Mouse (Mus musculus) limb, embryonic 10.5 days (tissue): ENCODE results near the gene Eea1. TPM values are rescaled to one million over a fixed set of nuclear protein-coding genes. Genes with fewer than 3 reads are reported as not detected.
"Not testable (repeated sequence)": the region's sequence is repeated elsewhere in the genome, so short reads cannot be mapped to it uniquely, and the experiment has no call there.

Source experiments
- DNase-seq: peaks from one replicate; pipeline ENCODE4 v3.0.0-alpha.2; 2017; ENCODE audit warnings: low spot score
- H3K27ac ChIP-seq: fragments of 300-500 bp; sonication (generic); 2 replicates; pipeline ENCODE4 v1.5.1; 2016; ENCODE audit warnings: mild to moderate bottlenecking
- H3K27me3 ChIP-seq: fragments of 300-500 bp; sonication (generic); 2 replicates; pipeline ENCODE4 v1.6.1; 2016; ENCODE audit warnings: low read depth, mild to moderate bottlenecking; ENCODE audit not compliant: poor library complexity, severe bottlenecking
- H3K36me3 ChIP-seq: fragments of 300-500 bp; sonication (generic); 2 replicates; pipeline ENCODE4 v1.6.1; 2016; ENCODE audit warnings: mild to moderate bottlenecking, moderate library complexity
- H3K4me1 ChIP-seq: fragments of 300-500 bp; sonication (generic); 2 replicates; pipeline ENCODE4 v1.6.1; 2016
- H3K4me3 ChIP-seq: fragments of 300-500 bp; sonication (generic); 2 replicates; pipeline ENCODE4 v1.5.1; 2016; ENCODE audit warnings: mild to moderate bottlenecking, moderate library complexity
- H3K9me3 ChIP-seq: fragments of 300-500 bp; sonication (generic); replicated peaks from 2 replicates; pipeline ENCODE4 v1.6.1; 2016; ENCODE audit warnings: mild to moderate bottlenecking
- WGBS: fragments of 180-500 bp; shearing (Covaris S2); methylation state at CpG from one replicate; pipeline ENCODE4 v1.1.7; 2016; 5-methylcytosine and 5-hydroxymethylcytosine counted together
- polyA plus RNA-seq: library from polyadenylated mRNA; unstranded; fragments of >200 nt; fragmentation: Nextera tagmentation; extraction: Ambion mirVana; gene quantifications from 2 replicates; pipeline ENCODE4 v1.2.1, GENCODE M21; 2016

The Eea1 gene
- polyA plus RNA-seq, 1 experiment from 2014 or later, result 6.1 TPM

DNA sequence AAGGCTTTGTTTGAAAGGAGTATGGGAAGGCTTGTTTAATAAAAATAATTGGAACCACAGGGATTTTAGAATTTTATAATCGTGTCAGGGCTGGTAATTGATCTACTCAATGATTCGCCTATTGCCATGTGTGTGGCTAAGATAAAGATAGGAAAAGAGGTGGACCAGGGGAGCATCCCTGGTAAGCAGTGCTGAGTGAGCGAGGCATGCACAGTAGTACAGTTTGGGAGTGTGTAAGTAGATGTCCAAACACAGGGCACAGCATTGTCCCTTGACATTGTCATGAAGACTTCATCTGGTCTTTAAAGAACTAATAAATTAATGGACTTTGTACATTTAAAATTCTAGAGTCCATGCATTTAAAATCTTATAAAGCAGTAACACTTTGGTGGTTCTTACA lies 93.7 kb downstream of the Eea1 start:
- H3K9me3 ChIP-seq, result no peaks in the 10 kb centered on the region
- WGBS, result 81% methylated on average over 3 of the region's 3 CpGs

DNA sequence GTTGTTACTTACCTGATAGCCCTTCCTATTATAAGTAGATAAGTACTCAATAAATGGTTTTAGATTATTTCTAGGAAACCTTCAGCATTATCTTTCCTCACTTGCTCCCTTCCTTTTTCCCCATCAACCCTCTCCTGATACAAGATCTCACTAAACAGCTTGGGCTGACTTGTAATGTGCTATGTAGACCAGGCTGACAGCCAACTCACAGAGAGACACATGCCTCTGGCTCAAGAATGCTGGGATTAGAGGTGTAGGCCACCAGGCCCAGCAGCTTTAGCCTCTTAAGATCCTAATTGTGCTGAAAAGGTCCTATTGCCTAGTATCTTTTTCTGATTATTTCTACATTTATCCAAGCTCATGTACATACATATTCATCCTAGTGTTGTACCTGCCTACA lies 95.5 kb downstream of the Eea1 start:
- Histone ChIP-seq H3K9me3 (no peaks in the 10 kb centered on the region), H3K4me3 (no peak overlapping the region), H3K27me3 (no peaks in the 10 kb centered on the region), H3K36me3 (no peaks in the 10 kb centered on the region), H3K27ac (no peak overlapping the region), H3K4me1 (no peaks in the 10 kb centered on the region)
- DNase-seq, result no peak

More for the DNA sequence above, 93.7 kb downstream of the Eea1 start:
- no peaks in the 10 kb centered on the region for H3K27me3 ChIP-seq
- no peak overlapping the region for H3K27ac ChIP-seq
- H3K4me3 ChIP-seq, result no peak overlapping the region
- DNase-seq, result no peak
- no peaks in the 10 kb centered on the region for H3K4me1 ChIP-seq
- H3K36me3 ChIP-seq, result no peaks in the 10 kb centered on the region

GRCm38 (mm10) chr10:96044216-96044615 lies 103.8 kb downstream of the Eea1 start:
- H3K27me3 ChIP-seq, result no peaks in the 10 kb centered on the region
- WGBS, result 92% methylated on average over 2 of the region's 2 CpGs

GRCm38 (mm10) chr10:96047960-96048536 lies 107.6 kb downstream of the Eea1 start:
- Histone ChIP-seq H3K4me1 (peaks cover 14% of the 10 kb centered on the region), H3K27me3 (no peaks in the 10 kb centered on the region), H3K9me3 (no peaks in the 10 kb centered on the region), H3K27ac (no peak overlapping the region), H3K4me3 (no peak overlapping the region), H3K36me3 (no peaks in the 10 kb centered on the region)
- no peak for DNase-seq
- 49% methylated on average over 9 of the region's 9 CpGs for WGBS

More at GRCm38 (mm10) chr10:96044216-96044615, 103.8 kb downstream of the Eea1 start:
- no peak overlapping the region for H3K27ac ChIP-seq
- no peak for DNase-seq
- no peak overlapping the region for H3K4me3 ChIP-seq
- no peaks in the 10 kb centered on the region for H3K9me3 ChIP-seq
- peaks cover 3% of the 10 kb centered on the region; the same call in 1 of the 2 replicates for H3K36me3 ChIP-seq
- H3K4me1 ChIP-seq, result peaks cover 14% of the 10 kb centered on the region

DNA sequence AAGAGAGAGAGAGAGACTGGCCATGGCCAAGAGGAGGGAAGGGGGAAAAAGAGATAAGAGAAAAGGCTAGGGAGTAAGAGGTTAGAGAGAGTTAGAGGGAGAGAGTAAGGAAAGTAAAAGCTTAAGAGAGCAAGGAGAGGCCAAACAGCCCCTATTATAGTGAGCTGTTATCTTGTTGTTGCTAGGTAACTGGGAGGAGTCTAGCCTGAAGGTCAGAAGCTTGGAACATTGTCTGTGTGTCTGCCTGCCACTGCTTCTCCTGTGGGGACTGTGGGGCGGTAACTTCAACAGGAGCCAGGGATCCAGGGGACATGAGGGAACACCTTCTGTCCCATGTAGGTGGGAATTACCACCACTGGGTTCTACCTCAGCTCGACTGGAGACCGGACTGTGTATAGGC lies 108.1 kb downstream of the Eea1 start:
- Histone ChIP-seq H3K27me3 (no peaks in the 10 kb centered on the region), H3K27ac (no peak overlapping the region), H3K36me3 (no peaks in the 10 kb centered on the region), H3K4me3 (no peak overlapping the region), H3K4me1 (peaks cover 14% of the 10 kb centered on the region), H3K9me3 (no peaks in the 10 kb centered on the region)
- 89% methylated on average over 3 of the region's 3 CpGs for WGBS
- DNase-seq, result no peak

- Histone ChIP-seq H3K9me3 (no peaks in the 10 kb centered on the region), H3K27ac (no peak overlapping the region), H3K4me3 (no peak overlapping the region), H3K36me3 (no peaks in the 10 kb centered on the region), H3K4me1 (no peaks in the 10 kb centered on the region), H3K27me3 (no peaks in the 10 kb centered on the region)
- DNase-seq, result no peak
- WGBS, result 54% methylated on average over 3 of the region's 3 CpGs
Observed at GRCm38 (mm10) chr10:96067347-96067746, 126.9 kb downstream of the Eea1 start.

DNA sequence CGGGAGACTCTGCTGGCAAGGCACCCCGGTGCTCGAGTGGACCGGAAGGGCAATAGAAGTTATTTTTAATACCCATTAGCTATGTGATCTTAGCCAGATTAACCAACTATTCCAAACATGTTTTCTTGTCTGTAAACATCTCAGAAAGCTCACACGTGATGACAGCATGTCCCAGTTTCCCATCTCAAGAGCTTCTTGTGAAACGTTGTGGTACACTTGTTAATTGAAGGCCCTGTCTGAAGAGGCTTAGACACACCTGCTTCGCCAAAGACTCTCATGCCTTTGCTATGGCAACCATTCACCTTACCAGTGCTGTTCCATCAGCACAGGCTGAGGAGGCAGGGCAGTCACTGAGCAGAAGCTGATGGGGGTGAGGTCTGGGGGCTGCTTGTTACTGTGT lies 133.9 kb downstream of the Eea1 start:
- Histone ChIP-seq H3K36me3 (no peaks in the 10 kb centered on the region), H3K4me1 (no peaks in the 10 kb centered on the region), H3K4me3 (no peak overlapping the region), H3K27me3 (no peaks in the 10 kb centered on the region), H3K9me3 (no peaks in the 10 kb centered on the region), H3K27ac (no peak overlapping the region)
- DNase-seq, result no peak
- 96% methylated on average over 7 of the region's 7 CpGs for WGBS

DNA sequence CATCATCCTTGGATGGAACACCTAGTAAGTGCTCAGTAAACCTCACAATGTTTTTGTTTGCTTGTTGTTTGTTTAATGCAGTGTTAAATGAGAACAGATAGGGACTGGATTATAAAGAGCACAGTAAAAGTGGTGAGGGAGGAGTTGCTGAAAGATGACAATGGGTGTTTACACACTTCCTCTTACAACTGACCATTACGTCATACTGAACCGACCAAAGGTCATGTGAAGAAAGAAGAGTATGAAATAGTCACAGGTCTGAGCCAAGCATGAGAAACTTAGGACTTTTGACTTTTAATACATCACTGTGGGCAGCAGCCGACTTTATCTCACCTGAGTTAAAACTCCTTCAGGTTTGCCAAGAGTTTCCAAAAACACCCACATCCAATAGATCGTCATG lies 135.0 kb downstream of the Eea1 start:
- H3K27me3 ChIP-seq, result no peaks in the 10 kb centered on the region
- no peak overlapping the region for H3K27ac ChIP-seq
- H3K9me3 ChIP-seq, result no peaks in the 10 kb centered on the region
- no peaks in the 10 kb centered on the region for H3K4me1 ChIP-seq
- H3K36me3 ChIP-seq, result no peaks in the 10 kb centered on the region
- no peak overlapping the region for H3K4me3 ChIP-seq
- 74% methylated on average over 4 of the region's 4 CpGs for WGBS
- no peak for DNase-seq

- no peaks in the 10 kb centered on the region for H3K27me3 ChIP-seq
- H3K4me3 ChIP-seq, result no peak overlapping the region
- WGBS, result 36% methylated on average over 7 of the region's 7 CpGs
- H3K36me3 ChIP-seq, result no peaks in the 10 kb centered on the region
- H3K9me3 ChIP-seq, result no peaks in the 10 kb centered on the region
- DNase-seq, result no peak
- no peak overlapping the region for H3K27ac ChIP-seq
- no peaks in the 10 kb centered on the region for H3K4me1 ChIP-seq
Observed at GRCm38 (mm10) chr10:96075880-96076279, 135.4 kb downstream of the Eea1 start.

GRCm38 (mm10) chr10:96076461-96076860 lies 136.0 kb downstream of the Eea1 start:
- Histone ChIP-seq H3K27me3 (no peaks in the 10 kb centered on the region), H3K4me3 (no peak overlapping the region), H3K36me3 (no peaks in the 10 kb centered on the region), H3K9me3 (no peaks in the 10 kb centered on the region), H3K27ac (no peak overlapping the region), H3K4me1 (no peaks in the 10 kb centered on the region)
- no peak for DNase-seq
- 69% methylated on average over 3 of the region's 3 CpGs for WGBS

DNA sequence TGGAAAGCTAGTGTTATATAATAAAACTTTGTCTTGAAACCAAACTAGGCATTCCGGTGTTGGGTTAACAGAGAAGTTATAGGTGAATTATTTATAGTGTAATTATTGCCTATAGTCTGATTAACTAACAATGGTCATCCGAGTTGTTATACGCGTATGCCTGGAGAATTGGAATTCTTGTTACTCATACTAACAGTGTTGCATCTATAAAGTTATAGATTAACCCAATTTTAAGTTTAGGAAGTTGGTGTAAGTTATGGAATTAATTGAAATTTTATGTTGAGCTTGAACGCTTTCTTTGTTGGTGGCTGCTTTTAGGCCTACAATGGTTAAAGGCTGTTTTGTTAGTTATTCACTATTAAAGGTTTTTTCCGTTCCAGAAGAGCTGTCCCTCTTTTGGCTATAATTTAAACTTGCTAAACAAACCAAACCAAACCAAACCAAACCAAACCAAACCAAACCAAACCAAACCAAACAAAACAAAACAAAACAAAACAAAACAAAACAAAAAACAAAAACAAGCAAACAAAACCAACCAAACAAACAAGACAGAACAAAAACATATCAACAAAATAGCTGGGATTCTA lies 137.1 kb downstream of the Eea1 start:
- 93% methylated on average over 6 of the region's 6 CpGs for WGBS

DNA sequence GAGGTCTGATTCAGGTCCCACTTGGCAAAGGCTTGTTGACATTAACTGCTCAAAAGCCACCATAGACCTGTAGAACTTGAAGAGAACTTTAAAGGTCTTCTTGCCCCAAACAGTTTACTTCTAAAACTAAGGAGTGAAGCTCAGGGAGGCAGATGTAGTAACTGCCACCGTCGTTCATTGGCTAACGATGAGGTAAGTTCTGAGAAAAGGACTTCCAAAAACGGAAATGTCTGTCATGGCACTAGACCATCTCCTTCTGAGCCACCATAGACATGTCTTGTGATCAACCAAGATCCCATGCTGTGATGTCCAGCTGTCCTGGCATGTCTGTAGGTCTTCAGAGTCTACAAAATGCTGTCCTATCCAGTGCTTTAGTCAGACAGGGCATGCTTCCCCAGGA lies 139.4 kb downstream of the Eea1 start:
- Histone ChIP-seq H3K27me3 (no peaks in the 10 kb centered on the region), H3K4me3 (no peak overlapping the region), H3K27ac (no peak overlapping the region), H3K36me3 (no peaks in the 10 kb centered on the region), H3K4me1 (no peaks in the 10 kb centered on the region), H3K9me3 (no peaks in the 10 kb centered on the region)
- no peak for DNase-seq
- 92% methylated on average over 4 of the region's 4 CpGs for WGBS

More for the DNA sequence above, 137.1 kb downstream of the Eea1 start:
- not testable (repeated sequence) for H3K27me3 ChIP-seq, H3K9me3 ChIP-seq, DNase-seq, H3K27ac ChIP-seq, H3K36me3 ChIP-seq, H3K4me1 ChIP-seq, H3K4me3 ChIP-seq

GRCm38 (mm10) chr10:96080440-96081381 lies 140.3 kb downstream of the Eea1 start:
- Histone ChIP-seq H3K27me3 (no peaks in the 10 kb centered on the region), H3K27ac (no peak overlapping the region), H3K4me1 (no peaks in the 10 kb centered on the region), H3K36me3 (no peaks in the 10 kb centered on the region), H3K9me3 (no peaks in the 10 kb centered on the region), H3K4me3 (no peak overlapping the region)
- DNase-seq, result peak; percentile 35
- WGBS, result 60% methylated on average over 21 of the region's 21 CpGs
